Mouse (Mus musculus): ENCODE data around the gene Ttll10. TPM values are rescaled to one million over a fixed set of nuclear protein-coding genes. Genes with fewer than 3 reads are reported as not detected.

Ttll10 gene
- polyA plus RNA-seq, 1 experiment: 3.5 TPM

DNA sequence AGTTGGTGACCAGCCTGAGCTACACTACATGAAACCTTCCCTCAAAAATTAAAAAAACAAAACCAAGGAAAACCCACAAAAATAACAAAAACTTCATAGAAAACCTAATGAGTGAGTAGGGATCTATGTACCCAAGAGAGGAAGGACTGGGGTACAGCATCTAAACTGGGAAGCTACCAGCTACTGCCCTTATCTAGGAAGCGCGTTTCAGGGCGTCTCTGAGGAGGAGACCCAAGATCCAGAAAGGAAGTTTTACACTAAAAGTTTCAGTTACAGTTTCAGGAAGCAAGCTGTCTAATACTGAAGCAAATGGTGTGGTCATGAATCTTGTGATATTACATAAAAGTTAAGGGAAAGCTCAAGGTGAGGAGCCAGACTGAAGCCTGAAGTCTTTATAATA, 9.4 kb downstream of the Ttll10 start:
- H3K36me3 ChIP-seq (ENCODE audit: control insufficient read depth, insufficient read depth, low read length): no peaks in the 10 kb centered on the region
- no peak for DNase-seq
- H3K27ac ChIP-seq (ENCODE audit: control insufficient read depth, insufficient read depth, low read length): no peak overlapping the region
- no peaks in the 10 kb centered on the region for H3K27me3 ChIP-seq (ENCODE audit: control insufficient read depth, insufficient read depth, low read length)
- no peaks in the 10 kb centered on the region for H3K4me1 ChIP-seq (replicated peaks; ENCODE audit: control insufficient read depth, insufficient read depth, low read length)
- WGBS: 39% methylated on average over 3 of the region's 3 CpGs
- TF ChIP-seq POLR2A (IDR thresholded peaks at IDR 0.05; ENCODE audit: control insufficient read depth, extremely low read depth, insufficient read depth, low read length, poor library complexity) (no peak), CTCF (IDR thresholded peaks at IDR 0.05; ENCODE audit: borderline replicate concordance, control insufficient read depth, extremely low read depth, insufficient read depth, low read length, poor library complexity) (no peak)
- H3K4me3 ChIP-seq (ENCODE audit: control insufficient read depth, insufficient read depth, low read length): no peak overlapping the region

DNA sequence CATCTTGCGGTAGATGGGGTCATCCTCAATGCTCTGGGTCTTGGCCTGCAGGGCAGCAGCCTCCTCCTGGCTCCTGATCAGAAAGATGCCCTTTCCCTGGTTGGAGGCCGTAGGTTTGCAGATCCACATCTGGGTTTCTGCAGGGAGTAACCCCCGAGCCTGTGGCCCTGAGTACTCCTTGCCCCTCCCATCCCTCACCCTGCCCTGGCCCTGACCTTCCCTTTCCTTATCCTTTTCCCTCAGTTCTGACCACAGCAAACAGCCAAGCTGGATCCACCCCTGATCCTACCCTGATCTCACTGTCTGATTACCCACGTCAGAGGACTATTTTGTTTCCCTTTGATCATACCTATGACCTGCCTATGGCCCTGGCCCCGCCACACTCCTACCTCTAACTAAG, 14.5 kb downstream of the Ttll10 start:
- Histone ChIP-seq H3K27ac (ENCODE audit: control insufficient read depth, insufficient read depth, low read length) (no peak overlapping the region), H3K4me1 (replicated peaks; ENCODE audit: control insufficient read depth, insufficient read depth, low read length) (no peaks in the 10 kb centered on the region), H3K27me3 (ENCODE audit: control insufficient read depth, insufficient read depth, low read length) (no peaks in the 10 kb centered on the region), H3K4me3 (ENCODE audit: control insufficient read depth, insufficient read depth, low read length) (no peak overlapping the region), H3K36me3 (ENCODE audit: control insufficient read depth, insufficient read depth, low read length) (no peaks in the 10 kb centered on the region)
- WGBS: 88% methylated on average over 5 of the region's 5 CpGs
- DNase-seq: no peak
- TF ChIP-seq CTCF (IDR thresholded peaks at IDR 0.05; ENCODE audit: borderline replicate concordance, control insufficient read depth, extremely low read depth, insufficient read depth, low read length, poor library complexity) (no peak), POLR2A (IDR thresholded peaks at IDR 0.05; ENCODE audit: control insufficient read depth, extremely low read depth, insufficient read depth, low read length, poor library complexity) (no peak)

- Histone ChIP-seq H3K27ac (ENCODE audit: control insufficient read depth, insufficient read depth, low read length) (no peak overlapping the region), H3K4me3 (ENCODE audit: control insufficient read depth, insufficient read depth, low read length) (no peak overlapping the region), H3K36me3 (ENCODE audit: control insufficient read depth, insufficient read depth, low read length) (no peaks in the 10 kb centered on the region), H3K27me3 (ENCODE audit: control insufficient read depth, insufficient read depth, low read length) (no peaks in the 10 kb centered on the region; the same call in 1 of the 2 replicates), H3K4me1 (replicated peaks; ENCODE audit: control insufficient read depth, insufficient read depth, low read length) (peaks cover 56% of the 10 kb centered on the region)
- 19% methylated on average over 25 of the region's 25 CpGs for WGBS
- no peak for DNase-seq
- TF ChIP-seq CTCF (IDR thresholded peaks at IDR 0.05; ENCODE audit: borderline replicate concordance, control insufficient read depth, extremely low read depth, insufficient read depth, low read length, poor library complexity): no peak
- no peak for TF ChIP-seq POLR2A (IDR thresholded peaks at IDR 0.05; ENCODE audit: control insufficient read depth, extremely low read depth, insufficient read depth, low read length, poor library complexity)
Observed at GRCm38 (mm10) chr4:156034901-156035300, 24.3 kb downstream of the Ttll10 start.

GRCm38 (mm10) chr4:156034301-156034700, 24.9 kb downstream of the Ttll10 start:
- 90% methylated on average over 4 of the region's 4 CpGs for WGBS

DNA sequence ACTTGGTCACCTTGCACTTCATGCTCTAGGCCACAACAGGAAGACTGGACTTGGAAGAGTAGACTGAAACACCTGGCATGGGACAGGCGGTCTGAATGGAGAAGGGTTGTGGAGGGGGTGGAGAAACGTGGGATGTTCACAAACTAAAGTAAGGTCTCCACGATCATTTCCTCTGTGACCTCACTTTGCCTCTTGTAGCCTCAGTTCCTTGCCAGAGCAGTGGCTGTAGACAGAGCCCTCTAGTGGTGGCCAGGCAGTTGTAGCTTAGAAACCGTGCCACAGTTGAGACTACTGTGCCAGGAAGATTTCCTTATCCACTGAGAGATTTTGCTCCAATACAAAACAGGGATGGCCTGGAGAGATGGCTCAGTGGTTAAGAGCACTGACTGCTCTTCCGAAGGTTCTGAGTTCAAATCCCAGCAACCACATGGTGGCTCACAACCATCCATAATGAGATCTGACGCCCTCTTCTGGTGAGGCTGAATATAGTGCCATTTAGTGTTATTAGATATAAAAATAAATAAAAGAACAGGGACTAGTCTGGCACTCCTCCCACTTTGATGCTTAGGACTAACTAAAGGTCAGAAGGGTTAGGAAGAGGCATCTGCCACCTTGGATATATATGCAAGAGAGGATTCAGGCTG, 25.6 kb downstream of the Ttll10 start:
- Histone ChIP-seq H3K27ac (ENCODE audit: control insufficient read depth, insufficient read depth, low read length) (peak overlapping the region; percentile 91), H3K27me3 (ENCODE audit: control insufficient read depth, insufficient read depth, low read length) (no peaks in the 10 kb centered on the region; the same call in 1 of the 2 replicates), H3K36me3 (ENCODE audit: control insufficient read depth, insufficient read depth, low read length) (no peaks in the 10 kb centered on the region; the same call in 1 of the 2 replicates), H3K4me1 (replicated peaks; ENCODE audit: control insufficient read depth, insufficient read depth, low read length) (peaks cover 56% of the 10 kb centered on the region), H3K4me3 (ENCODE audit: control insufficient read depth, insufficient read depth, low read length) (no peak overlapping the region)
- TF ChIP-seq CTCF (IDR thresholded peaks at IDR 0.05; ENCODE audit: borderline replicate concordance, control insufficient read depth, extremely low read depth, insufficient read depth, low read length, poor library complexity): peak; percentile 43; the same call in 1 of the 2 replicates
- TF ChIP-seq POLR2A (IDR thresholded peaks at IDR 0.05; ENCODE audit: control insufficient read depth, extremely low read depth, insufficient read depth, low read length, poor library complexity): no peak
- whole genome bisulfite sequencing: 24% methylated on average over 6 of the region's 6 CpGs
- peak; percentile 68 for DNase-seq

More at GRCm38 (mm10) chr4:156034301-156034700, 24.9 kb downstream of the Ttll10 start:
- Histone ChIP-seq H3K27ac (ENCODE audit: control insufficient read depth, insufficient read depth, low read length) (no peak overlapping the region), H3K36me3 (ENCODE audit: control insufficient read depth, insufficient read depth, low read length) (no peaks in the 10 kb centered on the region), H3K27me3 (ENCODE audit: control insufficient read depth, insufficient read depth, low read length) (no peaks in the 10 kb centered on the region; the same call in 1 of the 2 replicates), H3K4me1 (replicated peaks; ENCODE audit: control insufficient read depth, insufficient read depth, low read length) (peaks cover 56% of the 10 kb centered on the region), H3K4me3 (ENCODE audit: control insufficient read depth, insufficient read depth, low read length) (no peak overlapping the region)
- DNase-seq: no peak
- TF ChIP-seq CTCF (IDR thresholded peaks at IDR 0.05; ENCODE audit: borderline replicate concordance, control insufficient read depth, extremely low read depth, insufficient read depth, low read length, poor library complexity) (no peak), POLR2A (IDR thresholded peaks at IDR 0.05; ENCODE audit: control insufficient read depth, extremely low read depth, insufficient read depth, low read length, poor library complexity) (no peak)

GRCm38 (mm10) chr4:156032856-156033255, 26.4 kb downstream of the Ttll10 start:
- peak overlapping the region; percentile 91 for H3K27ac ChIP-seq (ENCODE audit: control insufficient read depth, insufficient read depth, low read length)
- no peaks in the 10 kb centered on the region; the same call in 1 of the 2 replicates for H3K36me3 ChIP-seq (ENCODE audit: control insufficient read depth, insufficient read depth, low read length)
- TF ChIP-seq CTCF (IDR thresholded peaks at IDR 0.05; ENCODE audit: borderline replicate concordance, control insufficient read depth, extremely low read depth, insufficient read depth, low read length, poor library complexity) (no peak), POLR2A (IDR thresholded peaks at IDR 0.05; ENCODE audit: control insufficient read depth, extremely low read depth, insufficient read depth, low read length, poor library complexity) (no peak)
- H3K4me1 ChIP-seq (replicated peaks; ENCODE audit: control insufficient read depth, insufficient read depth, low read length): peaks cover 56% of the 10 kb centered on the region
- DNase-seq: peak; percentile 47
- no peaks in the 10 kb centered on the region; the same call in 1 of the 2 replicates for H3K27me3 ChIP-seq (ENCODE audit: control insufficient read depth, insufficient read depth, low read length)
- H3K4me3 ChIP-seq (ENCODE audit: control insufficient read depth, insufficient read depth, low read length): no peak overlapping the region
- 44% methylated on average over 4 of the region's 4 CpGs for WGBS

All from thymus, adult 2 months (tissue).